Mouse (Mus musculus) liver, embryonic 12.5 days (tissue): ENCODE data around the gene H2al1m. TPM values are rescaled to one million over a fixed set of nuclear protein-coding genes. Genes with fewer than 3 reads are reported as not detected.
A peak's percentile ranks its signal among the peaks of the same experiment; 100 is the strongest.
"Not testable (repeated sequence)": the region's sequence is repeated elsewhere in the genome, so short reads cannot be mapped to it uniquely, and the experiment has no call there.

ENCODE experiments used
- ATAC-seq: fragments of 200-750 bp; cut with Nextera tagmentation; 2 replicates; pipeline ENCODE4 v1.8.0; 2017; ENCODE audit warnings: moderate number of reproducible peaks, mild to moderate bottlenecking, moderate library complexity
- H3K27ac ChIP-seq: fragments of 300-500 bp; sonication (generic); 2 replicates; pipeline ENCODE4 v1.5.1; 2016; ENCODE audit warnings: mild to moderate bottlenecking
- H3K27me3 ChIP-seq: fragments of 300-500 bp; sonication (generic); replicated peaks from 2 replicates; pipeline ENCODE4 v1.6.1; 2016; ENCODE audit warnings: mild to moderate bottlenecking, moderate library complexity
- H3K36me3 ChIP-seq: fragments of 300-500 bp; sonication (generic); 2 replicates; pipeline ENCODE4 v1.6.1; 2016; ENCODE audit warnings: mild to moderate bottlenecking, moderate library complexity
- H3K4me1 ChIP-seq: fragments of 300-500 bp; sonication (generic); 2 replicates; pipeline ENCODE4 v1.6.1; 2016
- H3K4me2 ChIP-seq: fragments of 300-500 bp; sonication (generic); 2 replicates; pipeline ENCODE4 v1.6.1; 2016; ENCODE audit warnings: mild to moderate bottlenecking, moderate library complexity
- H3K4me3 ChIP-seq: fragments of 300-500 bp; sonication (generic); 2 replicates; pipeline ENCODE4 v1.5.1; 2016; ENCODE audit warnings: mild to moderate bottlenecking, moderate library complexity
- H3K9ac ChIP-seq: fragments of 300-500 bp; sonication (generic); 2 replicates; pipeline ENCODE4 v1.6.1; 2016; ENCODE audit warnings: mild to moderate bottlenecking, moderate library complexity
- H3K9me3 ChIP-seq: fragments of 300-500 bp; sonication (generic); replicated peaks from 2 replicates; pipeline ENCODE4 v1.6.1; 2016; ENCODE audit warnings: mild to moderate bottlenecking, moderate library complexity
- WGBS: fragments of 180-500 bp; shearing (Covaris S2); methylation state at CpG from one replicate; pipeline ENCODE4 v1.1.7; 2016; ENCODE audit not compliant: insufficient replicate concordance; 5-methylcytosine and 5-hydroxymethylcytosine counted together
- polyA plus RNA-seq: library from polyadenylated mRNA; unstranded; fragments of >200 nt; fragmentation: Nextera tagmentation; extraction: Ambion mirVana; gene quantifications from 2 replicates; pipeline ENCODE4 v1.2.1, GENCODE M21; 2016

H2al1m gene
- polyA plus RNA-seq, result 1.8 and 2.4 TPM in 2 replicates

GRCm38 (mm10) chrX:9283464-9283863 is at the start of gene H2al1m:
Gene H2al1m, plus strand, starts transcription at chrX:9283764.
- H3K36me3 ChIP-seq, result peaks cover 18% of the 10 kb centered on the region
- H3K9me3 ChIP-seq, H3K27ac ChIP-seq, H3K9ac ChIP-seq, H3K4me1 ChIP-seq, H3K4me3 ChIP-seq, H3K4me2 ChIP-seq, H3K27me3 ChIP-seq, ATAC-seq: not testable (repeated sequence)
- no CpG with 5 or more reads among the region's 1 CpGs for WGBS

GRCm38 (mm10) chrX:9240737-9241591 is 42.6 kb upstream of the H2al1m start:
- WGBS, result 75% methylated on average over 5 of the region's 5 CpGs
- no peaks in the 10 kb centered on the region for H3K9me3 ChIP-seq
- H3K9ac ChIP-seq, result no peak overlapping the region
- ATAC-seq, result no peak
- H3K4me1 ChIP-seq, result peaks cover 29% of the 10 kb centered on the region
- H3K4me3 ChIP-seq, result no peak overlapping the region
- no peaks in the 10 kb centered on the region for H3K27me3 ChIP-seq
- H3K36me3 ChIP-seq, result no peaks in the 10 kb centered on the region
- no peak overlapping the region for H3K27ac ChIP-seq
- no peak overlapping the region for H3K4me2 ChIP-seq

DNA sequence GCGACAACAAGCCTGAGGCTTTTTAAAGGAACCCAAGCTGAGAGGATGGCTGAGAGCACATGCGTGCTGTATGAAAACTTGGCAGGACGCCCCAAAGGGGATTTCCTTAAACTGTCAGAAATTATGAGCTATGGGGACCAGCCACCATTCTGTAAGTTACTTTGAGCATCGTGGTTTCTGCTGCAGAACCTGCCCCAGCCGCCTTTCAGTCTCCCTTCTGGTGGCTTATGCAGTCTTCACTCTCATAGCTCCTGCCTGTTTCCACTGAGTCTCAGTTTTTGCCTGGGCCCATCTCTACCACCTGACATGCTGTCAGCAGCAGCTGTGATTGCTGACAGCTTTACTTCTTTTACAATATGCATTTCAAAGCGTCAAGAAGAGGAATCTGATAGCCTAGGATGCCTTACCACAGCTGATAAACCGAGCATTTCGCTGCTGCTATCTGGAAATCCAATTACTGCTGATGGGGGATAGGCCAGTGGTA is 40.1 kb upstream of the H2al1m start:
- H3K4me3 ChIP-seq, result no peak overlapping the region
- H3K36me3 ChIP-seq, result no peaks in the 10 kb centered on the region
- no peak for ATAC-seq
- H3K4me1 ChIP-seq, result peaks cover 48% of the 10 kb centered on the region
- peak overlapping the region; percentile 17; the same call in 1 of the 2 replicates for H3K9ac ChIP-seq
- no peaks in the 10 kb centered on the region for H3K27me3 ChIP-seq
- peak overlapping the region; percentile 81 for H3K27ac ChIP-seq
- no peaks in the 10 kb centered on the region for H3K9me3 ChIP-seq
- peak overlapping the region; percentile 61; the same call in 1 of the 2 replicates for H3K4me2 ChIP-seq
- 51% methylated on average over 8 of the region's 8 CpGs for WGBS

DNA sequence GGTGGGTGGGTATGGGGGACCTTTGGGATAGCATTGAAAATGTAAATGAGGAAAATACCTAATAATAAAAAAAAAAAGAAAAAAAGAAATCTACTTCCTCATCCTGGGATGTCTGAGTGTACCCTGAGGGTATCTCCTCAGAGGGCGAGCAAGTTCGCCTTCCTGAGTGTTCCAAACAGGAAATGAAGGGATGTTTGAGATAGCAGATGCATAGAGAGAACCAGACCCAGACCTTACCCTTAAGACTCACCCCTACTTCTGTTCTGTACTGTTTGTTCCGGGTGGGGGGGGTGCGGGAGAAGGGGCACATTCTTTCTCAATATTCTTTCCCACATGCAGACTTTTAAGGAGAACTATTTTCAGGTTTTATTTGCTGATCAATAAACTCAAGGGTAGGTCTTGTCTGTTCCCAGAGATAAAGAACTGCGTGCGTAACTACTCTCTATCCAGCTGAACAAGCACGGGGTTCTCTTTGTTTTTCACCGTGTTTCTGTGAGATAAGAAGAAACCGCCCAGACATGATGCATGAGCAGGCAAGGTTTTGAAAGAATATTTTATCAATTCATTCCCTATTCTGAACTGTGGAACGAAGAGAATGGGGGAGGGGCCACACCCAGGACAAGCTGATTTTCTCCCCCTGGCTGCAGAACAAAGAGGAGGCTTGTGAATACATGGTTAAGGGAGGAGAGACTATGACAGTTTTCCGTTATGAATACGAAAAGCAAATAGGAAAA is 38.8 kb upstream of the H2al1m start:
- Histone ChIP-seq H3K9ac (peak overlapping the region; percentile 50; the same call in 1 of the 2 replicates), H3K27ac (peak overlapping the region; percentile 88), H3K9me3 (no peaks in the 10 kb centered on the region), H3K4me2 (peak overlapping the region; percentile 61), H3K27me3 (no peaks in the 10 kb centered on the region), H3K4me3 (no peak overlapping the region), H3K4me1 (peaks cover 61% of the 10 kb centered on the region), H3K36me3 (no peaks in the 10 kb centered on the region)
- ATAC-seq, result peak; percentile 94
- 21% methylated on average over 12 of the region's 12 CpGs for WGBS

GRCm38 (mm10) chrX:9248911-9249310 is 34.7 kb upstream of the H2al1m start:
- H3K27ac ChIP-seq, result peak overlapping the region; percentile 30; the same call in 1 of the 2 replicates

GRCm38 (mm10) chrX:9253990-9254389 is 29.6 kb upstream of the H2al1m start:
- H3K27ac ChIP-seq, result peak overlapping the region; percentile 66
- ATAC-seq, result peak; percentile 66; the same call in 1 of the 2 replicates
- H3K9ac ChIP-seq, result no peak overlapping the region
- peaks cover 3% of the 10 kb centered on the region; the same call in 1 of the 2 replicates for H3K36me3 ChIP-seq
- H3K27me3 ChIP-seq, result no peaks in the 10 kb centered on the region
- WGBS, result 60% methylated on average over 10 of the region's 10 CpGs
- H3K4me1 ChIP-seq, result peaks cover 36% of the 10 kb centered on the region
- no peaks in the 10 kb centered on the region for H3K9me3 ChIP-seq
- H3K4me2 ChIP-seq, result peak overlapping the region; percentile 55
- H3K4me3 ChIP-seq, result peak overlapping the region; percentile 35

More at GRCm38 (mm10) chrX:9248911-9249310, 34.7 kb upstream of the H2al1m start:
- no peak for ATAC-seq
- 68% methylated on average over 5 of the region's 5 CpGs for WGBS
- Histone ChIP-seq H3K9ac (no peak overlapping the region), H3K4me3 (no peak overlapping the region), H3K27me3 (no peaks in the 10 kb centered on the region), H3K4me2 (no peak overlapping the region), H3K4me1 (peaks cover 50% of the 10 kb centered on the region), H3K36me3 (peaks cover 3% of the 10 kb centered on the region; the same call in 1 of the 2 replicates), H3K9me3 (no peaks in the 10 kb centered on the region)

DNA sequence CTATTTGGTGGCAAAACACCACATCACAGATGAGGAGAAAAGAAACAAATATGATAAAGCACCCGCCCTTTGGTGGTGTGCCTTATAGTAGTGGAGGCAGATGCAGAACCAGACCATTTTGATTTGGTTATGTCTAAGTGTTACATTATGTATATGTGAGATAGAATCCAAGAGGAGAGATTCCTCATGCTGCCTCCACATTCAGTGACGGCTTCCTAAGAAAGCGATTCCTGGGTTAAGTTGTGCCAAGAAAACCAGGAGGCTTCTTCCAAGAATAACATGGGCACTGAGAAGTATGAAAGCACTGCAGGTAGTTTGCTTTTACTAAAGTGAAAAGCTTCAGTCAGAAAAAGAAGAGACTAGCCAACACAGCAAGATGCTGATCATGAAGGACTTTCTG is 28.7 kb upstream of the H2al1m start:
- Histone ChIP-seq H3K4me2 (peak overlapping the region; percentile 53), H3K36me3 (peaks cover 3% of the 10 kb centered on the region; the same call in 1 of the 2 replicates), H3K4me1 (peaks cover 28% of the 10 kb centered on the region), H3K4me3 (peak overlapping the region; percentile 54), H3K9me3 (no peaks in the 10 kb centered on the region), H3K27ac (peak overlapping the region; percentile 87), H3K27me3 (no peaks in the 10 kb centered on the region), H3K9ac (peak overlapping the region; percentile 68)
- no peak for ATAC-seq
- 81% methylated on average over 3 of the region's 3 CpGs for WGBS

- H3K27ac ChIP-seq, result peak within 1 kb of the TSS; percentile 87
- H3K4me3 ChIP-seq, result peak within 1 kb of the TSS; percentile 54
- ATAC-seq, result peak; percentile 90
- H3K27me3 ChIP-seq, result no peaks in the 10 kb centered on the region
- H3K9ac ChIP-seq, result peak within 1 kb of the TSS; percentile 68
- H3K36me3 ChIP-seq, result no peaks in the 10 kb centered on the region
- H3K9me3 ChIP-seq, result no peaks in the 10 kb centered on the region
- peaks cover 28% of the 10 kb centered on the region for H3K4me1 ChIP-seq
- H3K4me2 ChIP-seq, result peak within 1 kb of the TSS; percentile 53
- 43% methylated on average over 5 of the region's 5 CpGs for WGBS
These were observed 26.8 kb upstream of the H2al1m start, which contains the start of gene Gm14862 for GRCm38 (mm10) chrX:9256766-9257165. Gene Gm14862, minus strand, starts transcription at chrX:9256899.

DNA sequence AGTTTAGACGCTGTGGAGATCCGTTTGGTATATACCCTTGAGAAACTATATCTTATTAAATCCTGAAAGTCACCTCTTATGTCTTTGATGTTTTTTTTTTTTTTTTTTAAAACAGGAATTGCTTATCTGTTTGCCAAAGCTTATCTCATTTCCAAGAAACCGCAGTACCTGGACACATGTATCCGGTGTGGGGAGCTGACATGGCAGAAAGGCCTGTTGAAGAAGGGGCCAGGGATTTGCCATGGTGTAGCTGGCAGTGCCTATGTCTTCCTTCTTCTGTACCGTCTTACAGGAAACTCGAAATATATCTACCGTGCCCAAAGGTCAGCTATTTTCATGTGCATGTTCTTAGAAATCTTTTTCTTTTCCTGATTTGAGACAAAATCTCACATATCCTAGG is 25.7 kb upstream of the H2al1m start:
- ATAC-seq, result no peak
- H3K4me1 ChIP-seq, result peaks cover 28% of the 10 kb centered on the region

DNA sequence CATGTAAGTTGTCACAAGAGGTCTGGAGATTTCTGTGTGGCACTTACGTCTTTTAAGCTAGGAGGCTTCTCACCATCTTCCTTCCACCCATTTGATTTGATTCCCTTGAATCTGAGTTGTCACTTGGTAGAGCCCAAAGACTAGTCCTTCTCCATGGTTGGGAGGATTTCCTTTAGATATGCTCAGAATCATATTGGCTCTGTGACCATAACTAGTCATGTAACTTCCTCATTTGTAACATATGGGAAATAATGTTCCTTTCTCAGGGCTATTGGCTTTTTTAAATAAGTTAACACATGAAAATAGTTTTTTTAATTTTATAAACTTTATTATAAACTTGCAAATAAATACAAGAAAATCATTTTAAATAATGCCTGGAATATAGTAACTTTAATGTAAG is 24.3 kb upstream of the H2al1m start:
- Histone ChIP-seq H3K9me3 (no peaks in the 10 kb centered on the region), H3K27me3 (no peaks in the 10 kb centered on the region), H3K27ac (no peak overlapping the region), H3K9ac (no peak overlapping the region), H3K4me1 (peaks cover 20% of the 10 kb centered on the region), H3K4me2 (no peak overlapping the region), H3K4me3 (no peak overlapping the region), H3K36me3 (no peaks in the 10 kb centered on the region)
- WGBS, result 83% methylated on average over 1 of the region's 1 CpGs
- no peak for ATAC-seq

More for the DNA sequence above, 25.7 kb upstream of the H2al1m start:
- H3K27ac ChIP-seq, result peak overlapping the region; percentile 87
- whole genome bisulfite sequencing, result 45% methylated on average over 7 of the region's 7 CpGs
- H3K4me2 ChIP-seq, result peak overlapping the region; percentile 53; the same call in 1 of the 2 replicates
- no peaks in the 10 kb centered on the region for H3K36me3 ChIP-seq
- H3K27me3 ChIP-seq, result no peaks in the 10 kb centered on the region
- H3K9ac ChIP-seq, result no peak overlapping the region
- H3K4me3 ChIP-seq, result no peak overlapping the region
- H3K9me3 ChIP-seq, result no peaks in the 10 kb centered on the region

DNA sequence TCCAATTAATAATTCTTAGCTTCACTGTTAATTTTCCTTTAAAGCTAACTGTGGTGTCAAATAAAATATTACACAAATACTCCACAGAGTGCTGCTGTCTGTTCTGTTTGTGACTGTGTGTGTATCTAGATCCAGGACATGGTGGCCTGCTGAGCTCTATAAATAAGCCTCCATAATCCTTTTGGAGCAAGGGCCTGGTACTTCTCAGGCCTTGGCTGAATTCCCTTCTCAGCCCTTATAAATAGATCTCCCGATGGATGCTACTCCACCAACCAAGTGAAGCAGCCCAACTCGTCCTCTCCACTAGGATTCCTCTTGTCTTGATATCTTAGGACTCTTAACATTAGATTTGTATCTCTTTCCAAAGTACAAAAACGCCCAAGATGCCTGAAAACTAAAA is 12.5 kb upstream of the H2al1m start:
- H3K9ac ChIP-seq, result 0 out of 2 replicates have a peak overlapping the region, but pooled peaks have one; percentile 90
- WGBS, result 66% methylated on average over 3 of the region's 3 CpGs
- no peak for ATAC-seq

More for the DNA sequence above, 12.5 kb upstream of the H2al1m start:
- H3K4me2 ChIP-seq, result peak overlapping the region; percentile 60
- no peak overlapping the region for H3K4me3 ChIP-seq
- peaks cover 12% of the 10 kb centered on the region; the same call in 1 of the 2 replicates for H3K4me1 ChIP-seq
- peaks cover 5% of the 10 kb centered on the region; the same call in 1 of the 2 replicates for H3K27me3 ChIP-seq
- no peaks in the 10 kb centered on the region for H3K36me3 ChIP-seq
- H3K27ac ChIP-seq, result peak overlapping the region; percentile 94
- no peaks in the 10 kb centered on the region for H3K9me3 ChIP-seq
